Mouse (Mus musculus) layer of hippocampus, postnatal 25 days (tissue): ENCODE data around the gene Wdr76. TPM values are rescaled to one million over a fixed set of nuclear protein-coding genes. Genes with fewer than 3 reads are reported as not detected.
"Not testable (repeated sequence)": the region's sequence is repeated elsewhere in the genome, so short reads cannot be mapped to it uniquely, and the experiment has no call there.

Experiments used
- DNase-seq, 2 experiments: peaks; one replicate each; pipeline ENCODE4 v3.0.0; 2022; ENCODE audit warnings: mixed read lengths in 2 of 2, low spot score in 1 of 2; ENCODE audit errors: extremely low spot score in 1 of 2
- total RNA-seq, 2 experiments: library from RNA; stranded (reverse); gene quantifications; 2 replicates each; pipeline ENCODE4 v1.2.3; 2021

The Wdr76 gene
- total RNA-seq = 1 to 10 TPM; 3.1 to 3.5 TPM

GRCm38 (mm10) chr2:121505942-121506882, at the start of gene Wdr76, which contains the start of gene Mfap1a:
Wdr76 (plus strand) TSS chr2:121506723.
Mfap1a (minus strand) TSS chr2:121506665.
- peak; percentile 62 to 71 for DNase-seq

- no peak for DNase-seq
These were observed 46.5 kb upstream of the Wdr76 start for GRCm38 (mm10) chr2:121460071-121460470.

- DNase-seq = not testable (repeated sequence)
These were observed 37.5 kb upstream of the Wdr76 start for GRCm38 (mm10) chr2:121468982-121469381.

- DNase-seq = not testable (repeated sequence)
These were observed 33.7 kb upstream of the Wdr76 start for GRCm38 (mm10) chr2:121472783-121473182.

GRCm38 (mm10) chr2:121473301-121474179, 33.0 kb upstream of the Wdr76 start, which contains the start of gene Mfap1b:
Mfap1b (minus strand) TSS chr2:121474067.
- DNase-seq = peak; percentile 56 to 67

GRCm38 (mm10) chr2:121474180-121474535, 32.4 kb upstream of the Wdr76 start:
- DNase-seq = peak in 1 of 2 experiments; percentile 16

GRCm38 (mm10) chr2:121475306-121475705, 31.2 kb upstream of the Wdr76 start:
- not testable (repeated sequence) for DNase-seq

- DNase-seq = no peak
These were observed 28.8 kb upstream of the Wdr76 start for GRCm38 (mm10) chr2:121477491-121478266.

GRCm38 (mm10) chr2:121480498-121480897, 26.0 kb upstream of the Wdr76 start:
- no peak for DNase-seq

- DNase-seq = not testable (repeated sequence)
These were observed 25.6 kb upstream of the Wdr76 start for GRCm38 (mm10) chr2:121480916-121481315.

GRCm38 (mm10) chr2:121483576-121483975, 22.9 kb upstream of the Wdr76 start:
- no peak for DNase-seq

GRCm38 (mm10) chr2:121484403-121484802, 22.1 kb upstream of the Wdr76 start:
- not testable (repeated sequence) for DNase-seq

- DNase-seq = not testable (repeated sequence)
These were observed 5.0 kb upstream of the Wdr76 start for GRCm38 (mm10) chr2:121501550-121501949.

GRCm38 (mm10) chr2:121507173-121507950, 839 bp downstream of the Wdr76 start:
- DNase-seq = no peak

GRCm38 (mm10) chr2:121507951-121508330, 1.4 kb downstream of the Wdr76 start:
- DNase-seq = no peak

GRCm38 (mm10) chr2:121509584-121509983, 3.1 kb downstream of the Wdr76 start:
- DNase-seq = peak; percentile 28 to 31

- DNase-seq = no peak
These were observed 4.9 kb downstream of the Wdr76 start for GRCm38 (mm10) chr2:121511401-121511800.

GRCm38 (mm10) chr2:121512991-121513765, 6.7 kb downstream of the Wdr76 start:
- not testable (repeated sequence) for DNase-seq
